Mouse (Mus musculus) forebrain, embryonic 13.5 days (tissue): ENCODE measurements at regions not wholly inside any gene's neighbourhood (a gene's known extent, or its start where the extent isn't known, plus 50 kb on each side); places are given as distances from the start of the nearest gene placed in this dataset.

Experiments
- ATAC-seq: fragments of 200-750 bp; cut with Nextera tagmentation; 2 replicates; pipeline ENCODE4 v1.8.0; 2017
- H3K27ac ChIP-seq: fragments of 300-500 bp; sonication (generic); 2 replicates; pipeline ENCODE4 v1.5.1; 2015; ENCODE audit warnings: inconsistent platforms, mild to moderate bottlenecking, moderate library complexity
- H3K27me3 ChIP-seq: fragments of 300-500 bp; sonication (generic); 2 replicates; pipeline ENCODE4 v1.6.1; 2015; ENCODE audit warnings: mild to moderate bottlenecking, inconsistent platforms
- H3K36me3 ChIP-seq: fragments of 300-500 bp; sonication (generic); 2 replicates; pipeline ENCODE4 v1.6.1; 2015; ENCODE audit warnings: mild to moderate bottlenecking, inconsistent platforms; ENCODE audit not compliant: poor library complexity, severe bottlenecking
- H3K4me1 ChIP-seq: fragments of 300-500 bp; sonication (generic); 2 replicates; pipeline ENCODE4 v1.6.1; 2015; ENCODE audit warnings: inconsistent platforms
- H3K4me2 ChIP-seq: fragments of 300-500 bp; sonication (generic); 2 replicates; pipeline ENCODE4 v1.6.1; 2015; ENCODE audit warnings: inconsistent platforms, mild to moderate bottlenecking, moderate library complexity
- H3K4me3 ChIP-seq: fragments of 300-500 bp; sonication (generic); 2 replicates; pipeline ENCODE4 v1.5.1; 2015; ENCODE audit warnings: mild to moderate bottlenecking, inconsistent platforms
- H3K9ac ChIP-seq: fragments of 300-500 bp; sonication (generic); 2 replicates; pipeline ENCODE4 v1.6.1; 2015; ENCODE audit warnings: mild to moderate bottlenecking, inconsistent platforms
- H3K9me3 ChIP-seq: fragments of 300-500 bp; sonication (generic); replicated peaks from 2 replicates; pipeline ENCODE4 v1.6.1; 2016; ENCODE audit warnings: inconsistent platforms
- WGBS: fragments of 180-500 bp; shearing (Covaris S2); methylation state at CpG from one replicate; pipeline ENCODE4 v1.1.7; 2015; 5-methylcytosine and 5-hydroxymethylcytosine counted together

DNA sequence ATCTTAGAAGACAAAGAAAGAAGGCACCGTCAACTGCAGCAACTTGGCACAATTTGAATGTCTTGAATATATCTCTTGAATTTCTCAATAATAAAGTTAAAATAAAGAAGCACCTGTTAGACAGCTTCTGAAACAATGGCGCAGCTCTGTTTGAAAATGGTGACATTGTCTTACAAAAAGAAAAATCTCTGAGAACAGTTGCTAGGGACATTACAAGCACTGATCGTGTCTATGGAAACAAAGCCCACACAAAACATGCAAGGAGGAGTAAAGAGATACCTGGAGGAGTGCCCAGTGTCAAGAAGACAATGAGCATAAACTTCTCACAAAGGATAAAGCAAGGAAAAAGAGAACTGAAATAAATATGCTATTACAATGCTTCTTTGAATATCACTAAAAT, 841.2 kb upstream of the Adgrl3 start:
- no peaks in the 10 kb centered on the region for H3K36me3 ChIP-seq
- 80% methylated on average over 3 of the region's 3 CpGs for WGBS
- H3K4me1 ChIP-seq = no peaks in the 10 kb centered on the region
- H3K27ac ChIP-seq = no peak overlapping the region
- no peaks in the 10 kb centered on the region for H3K9me3 ChIP-seq
- no peak overlapping the region for H3K4me3 ChIP-seq
- no peak for ATAC-seq
- H3K4me2 ChIP-seq = no peak overlapping the region
- no peak overlapping the region for H3K9ac ChIP-seq
- no peaks in the 10 kb centered on the region for H3K27me3 ChIP-seq

DNA sequence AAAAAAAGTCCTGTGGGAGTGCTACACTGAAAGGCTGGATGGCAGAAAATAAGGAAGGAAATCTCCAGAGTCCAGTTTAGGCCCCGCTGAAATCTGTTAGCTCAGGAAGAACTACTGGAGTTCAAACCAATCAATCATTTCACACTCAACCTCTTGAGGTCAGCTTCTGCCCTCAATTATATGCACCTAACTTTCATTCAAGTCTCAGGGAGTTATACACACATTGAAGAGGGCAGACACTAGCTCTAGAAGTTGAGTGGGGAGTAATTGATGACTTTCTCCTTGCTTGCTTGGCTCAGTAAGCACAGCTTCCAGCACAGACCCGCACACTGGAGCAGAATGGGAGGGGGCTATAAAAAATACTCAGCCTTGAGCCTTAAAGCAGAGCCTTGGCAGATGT, 839.7 kb upstream of the Adgrl3 start:
- Histone ChIP-seq H3K27me3 (no peaks in the 10 kb centered on the region), H3K36me3 (no peaks in the 10 kb centered on the region), H3K27ac (no peak overlapping the region), H3K9ac (no peak overlapping the region), H3K4me1 (no peaks in the 10 kb centered on the region), H3K9me3 (no peaks in the 10 kb centered on the region), H3K4me2 (no peak overlapping the region), H3K4me3 (no peak overlapping the region)
- ATAC-seq = no peak
- WGBS = 85% methylated on average over 2 of the region's 2 CpGs

DNA sequence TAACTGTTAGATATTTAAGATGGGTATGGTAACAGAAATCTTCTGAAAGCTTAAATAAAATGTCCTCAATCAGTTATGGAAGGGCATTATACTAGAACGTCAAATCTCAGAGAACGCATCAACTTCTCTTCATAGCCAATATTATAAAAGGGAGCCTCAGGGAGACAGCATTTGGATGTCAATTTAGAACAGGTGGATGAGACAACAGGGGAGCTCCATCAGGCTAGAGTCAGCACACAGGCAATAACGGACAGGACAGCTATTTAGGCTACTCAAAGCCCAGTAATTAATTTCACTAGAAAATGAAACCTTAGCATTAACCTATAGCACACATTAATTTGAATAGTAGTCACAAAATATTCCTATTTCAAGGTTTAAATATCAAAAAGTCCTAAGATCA, 827.5 kb upstream of the Adgrl3 start:
- no peak overlapping the region for H3K4me3 ChIP-seq
- H3K4me2 ChIP-seq = no peak overlapping the region
- no peak for ATAC-seq
- H3K36me3 ChIP-seq = no peaks in the 10 kb centered on the region
- H3K27ac ChIP-seq = no peak overlapping the region
- H3K9ac ChIP-seq = no peak overlapping the region
- no peaks in the 10 kb centered on the region for H3K27me3 ChIP-seq
- WGBS = 90% methylated on average over 3 of the region's 3 CpGs
- no peaks in the 10 kb centered on the region for H3K4me1 ChIP-seq
- no peaks in the 10 kb centered on the region for H3K9me3 ChIP-seq

DNA sequence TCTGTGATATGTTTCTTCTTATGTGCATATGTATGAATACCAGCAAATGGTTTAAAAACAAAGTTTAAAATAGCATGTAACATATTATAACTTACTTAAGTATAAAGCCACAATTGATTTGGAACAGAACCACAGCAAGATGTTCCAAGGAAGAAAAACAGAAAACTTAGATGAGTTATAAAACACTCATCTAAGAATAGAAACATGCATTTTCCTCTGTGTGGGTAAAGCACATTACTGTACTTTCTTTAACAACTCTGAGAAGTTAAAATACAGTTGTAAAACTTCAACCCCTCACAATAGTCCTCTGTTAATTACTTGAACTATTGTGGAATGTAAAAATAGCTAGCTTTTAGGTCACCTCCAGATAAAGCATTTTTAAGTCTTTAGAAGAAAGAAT, 820.3 kb upstream of the Adgrl3 start:
- Histone ChIP-seq H3K4me3 (no peak overlapping the region), H3K27ac (no peak overlapping the region), H3K4me1 (no peaks in the 10 kb centered on the region), H3K9ac (no peak overlapping the region), H3K36me3 (no peaks in the 10 kb centered on the region), H3K9me3 (no peaks in the 10 kb centered on the region), H3K4me2 (no peak overlapping the region), H3K27me3 (no peaks in the 10 kb centered on the region)
- ATAC-seq = no peak

DNA sequence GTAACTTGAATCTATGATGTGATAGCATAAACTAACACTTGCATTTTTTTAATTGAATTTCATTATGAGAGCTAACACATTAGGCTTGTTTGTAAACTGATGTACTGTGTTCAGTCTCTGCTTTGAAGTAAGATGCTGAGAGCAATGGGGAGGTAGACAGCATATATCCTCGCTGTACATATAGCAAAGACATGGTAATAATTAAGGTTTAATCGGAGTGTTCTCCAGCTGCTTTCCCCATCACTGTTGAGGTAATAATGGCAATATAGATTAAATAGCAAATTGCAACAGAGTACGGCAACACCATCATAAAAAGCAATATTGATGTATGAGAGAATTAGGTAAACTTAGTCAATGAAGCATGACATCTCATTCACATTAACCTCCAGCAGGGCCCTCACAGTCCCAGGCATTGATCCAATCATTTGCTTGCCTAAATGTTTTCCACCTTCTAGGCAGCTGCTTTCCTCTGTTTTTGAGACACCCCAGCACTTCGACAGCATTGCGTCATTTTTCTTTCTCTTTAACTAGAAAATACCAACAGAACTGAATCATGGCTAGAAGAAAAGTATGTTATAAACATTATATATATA, 771.3 kb upstream of the Adgrl3 start:
- H3K36me3 ChIP-seq = no peaks in the 10 kb centered on the region
- ATAC-seq = no peak
- H3K27me3 ChIP-seq = no peaks in the 10 kb centered on the region
- no peak overlapping the region for H3K9ac ChIP-seq
- H3K4me3 ChIP-seq = no peak overlapping the region
- H3K4me1 ChIP-seq = no peaks in the 10 kb centered on the region
- H3K9me3 ChIP-seq = no peaks in the 10 kb centered on the region
- no peak overlapping the region for H3K27ac ChIP-seq
- 75% methylated on average over 5 of the region's 5 CpGs for WGBS
- no peak overlapping the region for H3K4me2 ChIP-seq

DNA sequence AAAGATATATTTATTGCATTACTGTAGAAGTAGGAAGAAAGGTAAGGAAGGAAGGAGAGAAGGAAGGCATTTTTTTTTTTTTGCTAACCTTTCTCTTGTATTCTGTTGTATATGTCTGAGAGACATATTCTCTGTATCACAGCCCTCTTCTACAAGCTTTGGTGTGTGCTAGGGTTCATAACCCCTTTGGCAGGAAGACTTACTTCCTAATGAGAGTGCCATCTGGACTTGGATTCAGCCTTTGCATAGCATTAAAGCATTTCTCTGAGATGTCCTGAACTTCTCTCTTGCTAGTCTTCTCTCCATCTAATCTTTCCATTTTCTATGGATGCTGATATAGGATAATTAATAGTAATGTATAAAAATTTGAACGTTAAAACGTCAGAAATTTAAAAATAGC, 768.0 kb upstream of the Adgrl3 start:
- H3K27me3 ChIP-seq = no peaks in the 10 kb centered on the region

DNA sequence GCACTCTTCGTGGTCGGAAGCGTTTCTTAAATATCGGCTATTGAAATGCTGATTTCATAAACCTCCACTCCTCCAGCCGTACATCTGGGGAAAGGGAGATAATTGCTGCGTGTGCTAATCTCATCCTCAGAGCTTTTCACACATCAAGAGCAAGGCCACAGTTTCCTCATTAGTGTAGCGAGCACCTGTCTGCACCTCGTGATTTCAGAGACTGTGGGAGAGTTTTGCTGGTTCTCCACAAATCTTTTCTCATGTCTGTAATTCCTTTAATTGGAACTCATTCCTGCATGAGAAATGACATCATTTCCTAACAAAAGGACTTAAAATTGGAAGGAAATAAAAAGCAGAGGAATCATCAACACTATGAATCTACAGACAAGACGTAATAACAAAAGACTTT, 764.9 kb upstream of the Adgrl3 start:
- no peaks in the 10 kb centered on the region for H3K9me3 ChIP-seq

More for the DNA sequence above, 768.0 kb upstream of the Adgrl3 start:
- Histone ChIP-seq H3K27ac (no peak overlapping the region), H3K4me2 (no peak overlapping the region), H3K4me3 (no peak overlapping the region), H3K4me1 (peaks cover 4% of the 10 kb centered on the region; the same call in 1 of the 2 replicates), H3K36me3 (no peaks in the 10 kb centered on the region), H3K9ac (no peak overlapping the region), H3K9me3 (no peaks in the 10 kb centered on the region)
- 78% methylated on average over 2 of the region's 2 CpGs for WGBS
- no peak for ATAC-seq

DNA sequence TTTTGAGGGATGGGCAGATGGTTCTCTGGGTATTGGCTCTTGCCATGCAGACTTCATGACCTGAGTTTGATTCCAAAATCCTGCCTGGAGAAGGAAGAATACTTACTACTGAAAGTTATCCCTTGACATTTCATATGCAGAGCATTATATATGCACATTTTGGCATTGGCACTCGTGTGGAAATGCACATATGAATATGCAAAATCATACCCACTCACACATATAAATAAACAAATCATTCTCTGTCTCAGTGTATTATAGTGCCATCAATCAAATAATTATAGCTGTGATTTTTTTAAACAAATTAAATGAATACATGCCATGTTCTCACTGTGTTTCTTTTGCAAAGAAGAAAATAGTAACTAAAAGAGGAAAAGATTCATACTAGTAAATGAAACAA, 745.3 kb upstream of the Adgrl3 start:
- no peak overlapping the region for H3K27ac ChIP-seq
- no peaks in the 10 kb centered on the region for H3K36me3 ChIP-seq
- H3K4me2 ChIP-seq = no peak overlapping the region
- 51% methylated on average over 1 of the region's 1 CpGs for WGBS
- no peaks in the 10 kb centered on the region for H3K27me3 ChIP-seq
- no peaks in the 10 kb centered on the region for H3K4me1 ChIP-seq
- no peaks in the 10 kb centered on the region for H3K9me3 ChIP-seq
- ATAC-seq = no peak
- no peak overlapping the region for H3K9ac ChIP-seq
- H3K4me3 ChIP-seq = no peak overlapping the region

More for the DNA sequence above, 764.9 kb upstream of the Adgrl3 start:
- no peak overlapping the region for H3K4me2 ChIP-seq
- ATAC-seq = peak; percentile 83
- no peak overlapping the region for H3K9ac ChIP-seq
- H3K27ac ChIP-seq = no peak overlapping the region; the same call in 1 of the 2 replicates
- no peaks in the 10 kb centered on the region for H3K36me3 ChIP-seq
- no peak overlapping the region for H3K4me3 ChIP-seq
- H3K4me1 ChIP-seq = peaks cover 4% of the 10 kb centered on the region; the same call in 1 of the 2 replicates
- WGBS = 25% methylated on average over 9 of the region's 9 CpGs
- H3K27me3 ChIP-seq = no peaks in the 10 kb centered on the region

DNA sequence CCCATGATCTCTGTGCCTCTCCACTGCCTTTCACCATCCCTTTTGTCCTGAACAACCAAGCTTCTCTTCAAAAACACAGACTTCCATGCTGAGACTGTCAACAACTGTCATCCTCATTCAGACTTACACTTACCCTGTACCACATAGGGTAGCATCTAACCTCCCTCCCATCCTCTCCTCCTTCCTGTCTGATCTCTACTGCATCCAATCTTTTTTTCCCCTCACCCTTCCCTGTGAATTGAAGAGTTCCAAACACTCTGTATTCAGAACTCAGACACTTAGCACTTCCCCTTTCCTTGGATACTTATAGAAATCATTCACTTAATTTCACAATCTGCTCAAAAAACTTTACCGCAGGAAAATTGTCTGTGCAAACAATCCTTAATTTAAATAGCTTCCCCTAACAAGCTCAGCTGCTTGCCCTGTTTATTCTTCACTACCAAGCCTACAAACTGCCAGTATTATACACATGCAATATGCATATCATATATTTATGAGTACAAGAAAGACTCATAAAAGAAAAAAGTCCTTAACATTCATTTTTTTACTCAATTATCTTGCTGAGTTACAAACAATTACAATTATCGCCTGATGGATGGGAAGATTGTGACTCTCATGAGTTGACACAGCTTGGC, 744.6 kb upstream of the Adgrl3 start:
- 81% methylated on average over 2 of the region's 2 CpGs for WGBS
- ATAC-seq = peak; percentile 41; the same call in 1 of the 2 replicates
- Histone ChIP-seq H3K36me3 (no peaks in the 10 kb centered on the region), H3K27ac (no peak overlapping the region), H3K9ac (no peak overlapping the region), H3K9me3 (no peaks in the 10 kb centered on the region), H3K4me1 (no peaks in the 10 kb centered on the region), H3K27me3 (no peaks in the 10 kb centered on the region), H3K4me2 (no peak overlapping the region), H3K4me3 (no peak overlapping the region)
